Comparison of ENCODE assay signal across 8 mouse cellular contexts in the genomic region with DNA sequence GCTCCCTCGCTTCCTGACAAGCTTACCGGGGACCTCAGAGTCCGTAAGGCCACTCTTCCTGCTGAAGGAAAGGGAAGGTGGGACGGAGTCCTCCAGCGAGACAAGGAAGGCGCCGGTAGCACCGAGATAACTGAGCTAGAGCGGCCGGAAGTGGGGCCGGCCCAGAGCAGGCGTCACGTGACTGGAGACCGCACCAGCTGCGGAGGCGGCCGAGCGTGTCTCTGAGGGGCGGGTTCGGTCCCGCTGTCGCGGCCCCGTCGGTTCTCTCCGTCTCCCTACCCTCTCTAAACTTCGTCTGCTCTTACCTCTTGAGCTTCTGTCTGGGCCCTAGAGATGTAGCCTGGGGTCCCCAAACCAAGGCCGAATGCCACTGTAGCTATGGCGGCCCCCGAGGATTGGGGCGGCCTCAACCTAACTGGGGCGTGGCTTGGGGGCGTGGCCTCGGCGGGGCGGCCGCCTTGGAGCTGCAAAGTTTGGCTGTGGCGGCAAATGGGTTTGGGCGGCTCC. TPM values are rescaled to one million over a fixed set of nuclear protein-coding genes. Genes with fewer than 3 reads are reported as not detected.
DNase-seq lines count a peak whose midpoint lies in the region; ATAC-seq and TF ChIP-seq lines count a peak whose summit lies in the region.

Gene Brox (minus strand): TSS at position 393 of the 507 bp plus-strand sequence.

- peak; percentile 92 for ATAC-seq in forebrain, embryonic 11.5 days (replicated peaks; ENCODE audit: low FRiP score)
- peak; percentile 88 for ATAC-seq in heart, embryonic 16.5 days (replicated peaks; ENCODE audit: extremely low read depth, insufficient read depth, low FRiP score)
- ATAC-seq in liver, embryonic 15.5 days (ENCODE audit: insufficient read depth), result peak; percentile 89
- ATAC-seq in neural tube, embryonic 12.5 days (ENCODE audit: low FRiP score, low read depth), result peak; percentile 92

- TF ChIP-seq POLR2A in CH12.LX (IDR thresholded peaks at IDR 0.05; ENCODE audit: low read depth, low read length), result peak; percentile 69; the same call in 1 of the 2 replicates

- H3K4me2 ChIP-seq in CH12.LX (ENCODE audit: insufficient read depth, low read depth, poor library complexity, severe bottlenecking), result peak within 1 kb of the TSS; percentile 39
- peak within 1 kb of the TSS; percentile 53 for H3K4me2 ChIP-seq in forebrain, embryonic 11.5 days (ENCODE audit: low read depth, low read length, severe bottlenecking)
- peak within 1 kb of the TSS; percentile 63 for H3K4me2 ChIP-seq in heart, embryonic 16.5 days (ENCODE audit: low read depth, low read length)
- peak within 1 kb of the TSS; percentile 72 for H3K4me2 ChIP-seq in liver, embryonic 15.5 days
- H3K4me2 ChIP-seq in neural tube, embryonic 12.5 days (replicated peaks), result peak within 1 kb of the TSS; percentile 60

- in situ Hi-C loops in CH12.LX (cut with MboI; ENCODE audit: low pct_ligation_motif_present, low pct_unique_long_range_greater_than_20kb, low sequenced_read_pairs), result no loop called here

- peak within 1 kb of the TSS; percentile 63 for H3K27ac ChIP-seq in CH12.LX (ENCODE audit: insufficient read depth, low read depth)
- no peak within 1 kb of the TSS for H3K27ac ChIP-seq in forebrain, embryonic 11.5 days (ENCODE audit: low read depth, low read length)
- H3K27ac ChIP-seq in heart, embryonic 16.5 days (ENCODE audit: low read length), result peak within 1 kb of the TSS; percentile 67
- peak within 1 kb of the TSS; percentile 82 for H3K27ac ChIP-seq in liver, embryonic 15.5 days (replicated peaks)
- no peak within 1 kb of the TSS for H3K27ac ChIP-seq in neural tube, embryonic 12.5 days

- dilution Hi-C loops in CH12.LX (cut with MboI; ENCODE audit: extremely low pct_ligation_motif_present, extremely low pct_unique_long_range_greater_than_20kb, low sequenced_read_pairs), result no loop called here

- no peak for TF ChIP-seq EP300 in CH12.LX (IDR thresholded peaks at IDR 0.05; ENCODE audit: low read length)

- H3K27me3 ChIP-seq in CH12.LX (replicated peaks), result no peaks in the 10 kb centered on the region
- H3K27me3 ChIP-seq in forebrain, embryonic 11.5 days (ENCODE audit: control insufficient read depth, insufficient read depth, low read length), result no peaks in the 10 kb centered on the region
- no peaks in the 10 kb centered on the region for H3K27me3 ChIP-seq in heart, embryonic 16.5 days (ENCODE audit: control insufficient read depth, insufficient read depth, low read length)
- H3K27me3 ChIP-seq in liver, embryonic 15.5 days, result no peaks in the 10 kb centered on the region
- H3K27me3 ChIP-seq in neural tube, embryonic 12.5 days (replicated peaks), result no peaks in the 10 kb centered on the region

- H3K4me3 ChIP-seq in CH12.LX (replicated peaks in 1 of 3; ENCODE audit: low read depth in 2 of 3, low read length in 2 of 3, poor library complexity in 1 of 3), result peak within 1 kb of the TSS; percentile 72 to 96 (median 82)
- peak within 1 kb of the TSS; percentile 45 for H3K4me3 ChIP-seq in forebrain, embryonic 11.5 days (ENCODE audit: low read depth, low read length)
- H3K4me3 ChIP-seq in heart, embryonic 16.5 days (ENCODE audit: low read length), result peak within 1 kb of the TSS; percentile 57
- H3K4me3 ChIP-seq in liver, embryonic 15.5 days (replicated peaks), result peak within 1 kb of the TSS; percentile 65
- H3K4me3 ChIP-seq in neural tube, embryonic 12.5 days, result peak within 1 kb of the TSS; percentile 49

- H3K79me2 ChIP-seq in CH12.LX (replicated peaks; ENCODE audit: control insufficient read depth, extremely low read depth, insufficient read depth, poor library complexity, severe bottlenecking), result peaks cover 23% of the 10 kb centered on the region

- TF ChIP-seq CTCF in CH12.LX (conservative IDR thresholded peaks at IDR 0.05 in 1 of 2, IDR thresholded peaks at IDR 0.05 in 1 of 2; ENCODE audit: low read depth in 2 of 2, low read length in 2 of 2), result no peak

- no peaks in the 10 kb centered on the region for H3K9me3 ChIP-seq in CH12.LX (replicated peaks; ENCODE audit: low read length)
- H3K9me3 ChIP-seq in forebrain, embryonic 11.5 days (ENCODE audit: control insufficient read depth, low read length), result no peaks in the 10 kb centered on the region
- no peaks in the 10 kb centered on the region for H3K9me3 ChIP-seq in heart, embryonic 16.5 days (replicated peaks; ENCODE audit: control insufficient read depth, low read length)
- no peaks in the 10 kb centered on the region for H3K9me3 ChIP-seq in liver, embryonic 15.5 days (replicated peaks)
- no peaks in the 10 kb centered on the region for H3K9me3 ChIP-seq in neural tube, embryonic 12.5 days

- WGBS in forebrain, embryonic 11.5 days, result under 1% methylated on average over 39 of the region's 39 CpGs
- 0% methylated on average over 37 of the region's 39 CpGs for WGBS in heart, embryonic 16.5 days
- WGBS in liver, embryonic 15.5 days (ENCODE audit: insufficient replicate concordance), result under 1% methylated on average over 39 of the region's 39 CpGs
- WGBS in neural tube, embryonic 12.5 days, result under 1% methylated on average over 39 of the region's 39 CpGs

- peak; percentile 86 for DNase-seq in CH12.LX (ENCODE audit: extremely low read depth)
- peak; percentile 80 for DNase-seq in c-Kit-positive CD71-positive TER-119-negative erythroid progenitor cells, embryonic 14.5 days (ENCODE audit: low read depth)
- DNase-seq in forebrain, embryonic 11.5 days (ENCODE audit: low spot score), result peak; percentile 96
- DNase-seq in kidney, postnatal 36 days, result peak; percentile 96 to 99
- DNase-seq in telencephalon, adult 2 months (ENCODE audit: low read depth, low spot score), result peak; percentile 88

- peak within 1 kb of the TSS; percentile 76 for H3K9ac ChIP-seq in CH12.LX (ENCODE audit: insufficient read depth, low read depth)
- peak within 1 kb of the TSS; percentile 47 for H3K9ac ChIP-seq in forebrain, embryonic 11.5 days (ENCODE audit: low read length)
- peak within 1 kb of the TSS; percentile 69 for H3K9ac ChIP-seq in heart, embryonic 16.5 days (ENCODE audit: low read length)
- H3K9ac ChIP-seq in liver, embryonic 15.5 days, result peak within 1 kb of the TSS; percentile 68
- peak within 1 kb of the TSS; percentile 49 for H3K9ac ChIP-seq in neural tube, embryonic 12.5 days

- peaks cover 0 to 5% of the 10 kb centered on the region in 2 experiments; a peak in 1 of 4 replicates for H3K4me1 ChIP-seq in CH12.LX (ENCODE audit: control insufficient read depth in 1 of 2, insufficient read depth in 2 of 2)
- no peaks in the 10 kb centered on the region for H3K4me1 ChIP-seq in forebrain, embryonic 11.5 days (replicated peaks; ENCODE audit: control insufficient read depth, insufficient read depth, low read length)
- H3K4me1 ChIP-seq in heart, embryonic 16.5 days (ENCODE audit: control insufficient read depth, insufficient read depth, low read length), result no peaks in the 10 kb centered on the region
- no peaks in the 10 kb centered on the region for H3K4me1 ChIP-seq in liver, embryonic 15.5 days (replicated peaks)
- no peaks in the 10 kb centered on the region for H3K4me1 ChIP-seq in neural tube, embryonic 12.5 days

- peaks cover 19 to 23% of the 10 kb centered on the region in 2 experiments for H3K36me3 ChIP-seq in CH12.LX (replicated peaks in 1 of 2; ENCODE audit: control insufficient read depth in 1 of 2, insufficient read depth in 1 of 2, low read length in 1 of 2)
- H3K36me3 ChIP-seq in forebrain, embryonic 11.5 days (ENCODE audit: control insufficient read depth, insufficient read depth, low read length), result no peaks in the 10 kb centered on the region
- peaks cover 6% of the 10 kb centered on the region; the same call in 1 of the 2 replicates for H3K36me3 ChIP-seq in heart, embryonic 16.5 days (ENCODE audit: control insufficient read depth, insufficient read depth)
- peaks cover 21% of the 10 kb centered on the region for H3K36me3 ChIP-seq in liver, embryonic 15.5 days (replicated peaks)
- 0 out of 2 replicates have a peak, but pooled peaks cover 14% of the 10 kb centered on the region for H3K36me3 ChIP-seq in neural tube, embryonic 12.5 days

- no peak for TF ChIP-seq RAD21 in CH12.LX (IDR thresholded peaks at IDR 0.05; ENCODE audit: low read depth, low read length)

TF ChIP-seq in CH12.LX, 34 proteins besides CTCF, POLR2A, EP300 and RAD21 (continues in another document):
- no peak for TF ChIP-seq JUN (IDR thresholded peaks at IDR 0.05; ENCODE audit: insufficient read depth, low read depth, low read length)
- peak; percentile 89 for TF ChIP-seq SIN3A (IDR thresholded peaks at IDR 0.05; ENCODE audit: low read length)
- peak; percentile 54 for TF ChIP-seq ETS1 (conservative IDR thresholded peaks at IDR 0.05; ENCODE audit: low read depth, low read length)
- TF ChIP-seq TBP (conservative IDR thresholded peaks at IDR 0.05; ENCODE audit: low read depth, low read length), result peak; percentile 46; the same call in 1 of the 2 replicates
- TF ChIP-seq MYC (IDR thresholded peaks at IDR 0.05; ENCODE audit: low read depth, low read length), result 0 out of 2 replicates have a peak, but pooled peaks have one; percentile 48
- no peak for TF ChIP-seq CHD1 (IDR thresholded peaks at IDR 0.05; ENCODE audit: low read depth, low read length)
- peak; percentile 73 for TF ChIP-seq MXI1 (IDR thresholded peaks at IDR 0.05; ENCODE audit: low read depth, low read length)
- TF ChIP-seq POLR2AphosphoS2 (IDR thresholded peaks at IDR 0.05; ENCODE audit: low read depth, low read length), result no peak
- TF ChIP-seq BHLHE40 (IDR thresholded peaks at IDR 0.05; ENCODE audit: low read depth, low read length), result peak; percentile 98
- TF ChIP-seq USF2 (conservative IDR thresholded peaks at IDR 0.05; ENCODE audit: low read depth, low read length), result peak; percentile 94
- peak; percentile 85 for TF ChIP-seq TCF12 (IDR thresholded peaks at IDR 0.05; ENCODE audit: low read depth, low read length)
- TF ChIP-seq MAFK (IDR thresholded peaks at IDR 0.05; ENCODE audit: insufficient replicate concordance, low read length), result no peak
- 0 out of 2 replicates have a peak, but pooled peaks have one; percentile 12 for TF ChIP-seq IRF4 (IDR thresholded peaks at IDR 0.05; ENCODE audit: low read depth, low read length)
- peak; percentile 85 for TF ChIP-seq ELF1 (IDR thresholded peaks at IDR 0.05; ENCODE audit: low read depth, low read length)
- TF ChIP-seq KAT2A (IDR thresholded peaks at IDR 0.05; ENCODE audit: insufficient replicate concordance, low read length), result no peak
- no peak for TF ChIP-seq RCOR1 (conservative IDR thresholded peaks at IDR 0.05; ENCODE audit: low read depth, low read length)
- TF ChIP-seq ZMIZ1 (IDR thresholded peaks at IDR 0.05; ENCODE audit: low read depth, low read length), result peak; percentile 32

RNA-seq across cellular contexts. Expression of gene Brox, which starts in this region (rescaled TPM):
- total RNA-seq in CH12.LX (2012; rRNA removed), result 21.0 and 21.8 TPM in 2 replicates
- 37.8 and 44.7 TPM in 2 replicates for total RNA-seq in CH12.LX (2014; rRNA removed)
- 19.8 and 20.4 TPM in 2 replicates for polyA plus RNA-seq in CH12.LX (2012; ENCODE audit: insufficient read length, low read depth)
- 56.5 and 60.9 TPM in 2 replicates for polyA plus RNA-seq in forebrain, embryonic 11.5 days (2014; fragmentation: Nextera tagmentation; extraction: Ambion mirVana)
- polyA plus RNA-seq in heart, embryonic 16.5 days (2015; fragmentation: Nextera tagmentation; extraction: Ambion mirVana), result 46.9 and 48.1 TPM in 2 replicates
- 18.3 and 18.5 TPM in 2 replicates for polyA plus RNA-seq in liver, embryonic 15.5 days (2015; fragmentation: Nextera tagmentation; extraction: Ambion mirVana)
- 77.8 and 88.5 TPM in 2 replicates for polyA plus RNA-seq in neural tube, embryonic 12.5 days (2016; fragmentation: Nextera tagmentation; extraction: Ambion mirVana)

Comparison
In these comparisons a context has a peak if more than half of its experiments do, and no peak if none do; other contexts are left out.
1. H3K27ac ChIP-seq: peak in CH12.LX (single experiment), heart, embryonic 16.5 days (single experiment) and liver, embryonic 15.5 days (single experiment); none in forebrain, embryonic 11.5 days (single experiment) and neural tube, embryonic 12.5 days (single experiment).
2. Peak in every context shown above with its lines, with median percentiles within 50 percentile points of each other: DNase-seq, H3K4me2 ChIP-seq, H3K4me3 ChIP-seq, H3K9ac ChIP-seq and ATAC-seq.